14 mouse cellular contexts compared by ENCODE assay signal in genomic region chr2:135650885-135651284, GRCm38 (mm10).
"Had no signal": no experiment of that assay in that cellular context is flagged by ENCODE, and none has a peak within 500 bp of the region (broad histone marks: within the 10 kb centered on the region; RNA-seq: fewer than 3 reads in every experiment).

No protein-coding gene starts in this region.

- H3K4me3 ChIP-seq: layer of hippocampus, adult 2 months; limb, embryonic 12.5 days; liver, embryonic 13.5 days; lung, embryonic 15.5 days; midbrain, embryonic 13.5 days had no signal

- H3K27ac ChIP-seq: layer of hippocampus, adult 2 months; limb, embryonic 12.5 days; liver, embryonic 13.5 days; lung, embryonic 15.5 days; macrophage; midbrain, embryonic 13.5 days had no signal

- H3K4me1 ChIP-seq: limb, embryonic 12.5 days; liver, embryonic 13.5 days; lung, embryonic 15.5 days; midbrain, embryonic 13.5 days had no signal

- DNase-seq: kidney, postnatal 10 days; kidney, postnatal 4 days; liver; liver, embryonic 13.5 days; liver, postnatal 0 days; lung, postnatal 14 days; right cerebral cortex, adult 18-20 months; right cerebral cortex, postnatal 25 days; thymus, postnatal 36 days had no signal

- H3K27me3 ChIP-seq: limb, embryonic 12.5 days; liver, embryonic 13.5 days; lung, embryonic 15.5 days; midbrain, embryonic 13.5 days had no signal

- H3K36me3 ChIP-seq: limb, embryonic 12.5 days; liver, embryonic 13.5 days; lung, embryonic 15.5 days; midbrain, embryonic 13.5 days had no signal

- ATAC-seq: liver, postnatal 0 days; midbrain, embryonic 13.5 days had no signal

- H3K9me3 ChIP-seq: limb, embryonic 12.5 days; liver, embryonic 13.5 days; lung, embryonic 15.5 days; midbrain, embryonic 13.5 days had no signal

- H3K9ac ChIP-seq: limb, embryonic 12.5 days; liver, embryonic 13.5 days; liver, postnatal 0 days; lung, embryonic 15.5 days; midbrain, embryonic 13.5 days had no signal
